Mouse (Mus musculus): Measurements from ENCODE around the gene Zbtb34.

The Zbtb34 gene

GRCm38 (mm10) chr2:33446796-33447195 is 15.7 kb upstream of the Zbtb34 start:
- no peak for DNase-seq (ENCODE audit: low read depth)

GRCm38 (mm10) chr2:33445741-33446140 is 14.6 kb upstream of the Zbtb34 start:
- no peak for DNase-seq (ENCODE audit: low read depth)

- no peak for DNase-seq (ENCODE audit: low read depth)
These were observed 13.7 kb upstream of the Zbtb34 start for GRCm38 (mm10) chr2:33444862-33445261.

- no peak for DNase-seq (ENCODE audit: low read depth)
These were observed 13.2 kb upstream of the Zbtb34 start for GRCm38 (mm10) chr2:33444358-33444757.

- no peak for DNase-seq (ENCODE audit: low read depth)
These were observed 11.6 kb upstream of the Zbtb34 start for GRCm38 (mm10) chr2:33442701-33443100.

GRCm38 (mm10) chr2:33440893-33441292 is 9.8 kb upstream of the Zbtb34 start:
- DNase-seq (ENCODE audit: low read depth): no peak

- no peak for DNase-seq (ENCODE audit: low read depth)
These were observed 9.0 kb upstream of the Zbtb34 start for GRCm38 (mm10) chr2:33439980-33440670.

GRCm38 (mm10) chr2:33439471-33439881 is 8.4 kb upstream of the Zbtb34 start:
- DNase-seq (ENCODE audit: low read depth): no peak

GRCm38 (mm10) chr2:33438377-33438776 is 7.3 kb upstream of the Zbtb34 start:
- no peak for DNase-seq (ENCODE audit: low read depth)

- no peak for DNase-seq (ENCODE audit: low read depth)
These were observed 6.1 kb upstream of the Zbtb34 start for GRCm38 (mm10) chr2:33437184-33437583.

GRCm38 (mm10) chr2:33436035-33436580 is 5.0 kb upstream of the Zbtb34 start:
- no peak for DNase-seq (ENCODE audit: low read depth)

GRCm38 (mm10) chr2:33435036-33435650 is 4.0 kb upstream of the Zbtb34 start:
- DNase-seq (ENCODE audit: low read depth): no peak

GRCm38 (mm10) chr2:33432877-33433276 is 1.8 kb upstream of the Zbtb34 start:
- DNase-seq (ENCODE audit: low read depth): peak; percentile 56

GRCm38 (mm10) chr2:33430081-33430770 is 898 bp downstream of the Zbtb34 start:
- no peak for DNase-seq (ENCODE audit: low read depth)

- DNase-seq (ENCODE audit: low read depth): peak; percentile 47
These were observed 1.8 kb downstream of the Zbtb34 start for GRCm38 (mm10) chr2:33429339-33429738.

GRCm38 (mm10) chr2:33426640-33427398 is 4.3 kb downstream of the Zbtb34 start:
- no peak for DNase-seq (ENCODE audit: low read depth)

GRCm38 (mm10) chr2:33417454-33417853 is 13.7 kb downstream of the Zbtb34 start:
- DNase-seq (ENCODE audit: low read depth): no peak

GRCm38 (mm10) chr2:33414019-33414418 is 17.1 kb downstream of the Zbtb34 start:
- DNase-seq (ENCODE audit: low read depth): no peak

GRCm38 (mm10) chr2:33412111-33412510 is 19.0 kb downstream of the Zbtb34 start:
- DNase-seq (ENCODE audit: low read depth): no peak

- peak; percentile 34 for DNase-seq (ENCODE audit: low read depth)
These were observed 27.6 kb downstream of the Zbtb34 start for GRCm38 (mm10) chr2:33403511-33404003.

GRCm38 (mm10) chr2:33402638-33403037 is 28.5 kb downstream of the Zbtb34 start:
- DNase-seq (ENCODE audit: low read depth): no peak

GRCm38 (mm10) chr2:33402236-33402635 is 28.9 kb downstream of the Zbtb34 start:
- DNase-seq (ENCODE audit: low read depth): peak; percentile 54
